Mouse (Mus musculus) gonadal fat pad, adult 2 months (tissue): ENCODE measurements at regions not wholly inside any gene's neighbourhood (a gene's known extent, or its start where the extent isn't known, plus 50 kb on each side); places are given as distances from the start of the nearest gene placed in this dataset.

Experiments
- DNase-seq: peaks from one replicate; pipeline ENCODE4 v3.0.0-alpha.2; 2012; ENCODE audit warnings: low read depth

GRCm38 (mm10) chr14:68447240-68447923, 846.7 kb downstream of the Synb start:
- DNase-seq = no peak

DNA sequence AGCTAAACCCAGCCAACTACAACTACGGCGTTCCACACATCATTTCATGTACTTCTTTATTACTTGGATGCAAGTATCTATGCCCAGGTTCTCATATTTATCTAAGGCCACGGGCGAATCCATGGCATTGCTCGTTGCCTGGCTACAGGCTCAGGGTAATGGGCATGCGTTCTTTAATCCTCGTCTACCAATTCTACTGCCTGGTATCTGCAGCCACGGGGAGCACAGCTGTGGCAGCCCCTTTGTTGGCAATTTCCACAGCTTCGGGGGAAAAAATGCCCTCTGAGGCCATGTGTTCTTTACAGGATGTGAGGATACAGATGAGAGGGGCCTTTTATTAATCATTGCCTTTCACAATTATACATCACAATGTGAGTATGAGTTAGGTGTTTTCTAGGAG, 860.8 kb downstream of the Synb start:
- DNase-seq = no peak

- no peak for DNase-seq
Measured at GRCm38 (mm10) chr14:68432111-68432510, 862.0 kb downstream of the Synb start.

GRCm38 (mm10) chr14:68427235-68427634, 866.9 kb downstream of the Synb start:
- DNase-seq = no peak

- DNase-seq = no peak
Measured at GRCm38 (mm10) chr14:68392440-68392839, 901.7 kb downstream of the Synb start.

GRCm38 (mm10) chr14:68391875-68392274, 902.2 kb downstream of the Synb start:
- no peak for DNase-seq

GRCm38 (mm10) chr14:68381741-68382140, 912.4 kb downstream of the Synb start:
- no peak for DNase-seq

- no peak for DNase-seq
Measured at GRCm38 (mm10) chr14:68367696-68368095, 926.4 kb downstream of the Synb start.

DNA sequence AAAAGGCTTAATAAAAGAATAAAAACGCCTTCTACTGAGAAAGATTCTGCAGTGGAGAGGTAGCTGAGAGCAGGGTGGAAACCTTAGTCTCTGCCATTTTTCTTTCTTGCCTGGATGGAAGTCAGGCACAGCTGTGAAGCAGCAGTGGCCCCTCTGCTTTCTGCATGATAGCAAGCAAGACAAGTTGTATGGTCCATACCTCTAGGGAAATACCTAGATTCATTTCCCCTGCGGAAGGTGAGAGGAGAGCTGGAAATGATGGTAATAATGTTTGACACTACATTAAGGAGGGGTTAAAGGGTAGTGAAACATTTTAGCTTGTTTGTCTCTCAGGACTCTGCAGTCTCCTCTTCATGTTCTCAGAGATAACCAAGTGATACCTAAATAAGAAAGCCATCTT, 930.2 kb downstream of the Synb start:
- no peak for DNase-seq

GRCm38 (mm10) chr14:68361998-68362397, 932.1 kb downstream of the Synb start:
- DNase-seq = no peak

GRCm38 (mm10) chr14:68361481-68361880, 932.6 kb downstream of the Synb start:
- DNase-seq = peak; percentile 6

DNA sequence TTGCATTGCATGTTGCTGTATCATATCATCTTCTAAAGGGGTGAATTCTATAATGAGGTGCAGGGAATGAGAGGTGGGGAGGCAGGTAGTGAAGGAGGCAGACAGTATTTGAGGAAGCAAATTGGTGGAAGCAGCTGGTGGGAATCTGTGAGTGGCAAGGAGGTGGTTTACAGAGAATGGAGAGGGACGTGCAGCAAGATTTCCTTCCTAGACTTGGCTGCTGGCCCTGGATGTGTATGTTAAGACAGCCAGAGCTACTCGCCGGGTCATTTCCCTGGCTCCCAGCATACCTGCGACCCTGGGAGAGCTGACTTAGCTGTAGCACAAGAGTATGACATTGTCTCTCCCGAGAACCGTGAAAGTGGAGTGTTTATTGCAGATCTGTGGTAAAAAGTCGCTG, 937.7 kb downstream of the Synb start:
- no peak for DNase-seq

- DNase-seq = no peak
Measured at GRCm38 (mm10) chr14:68355462-68355905, 938.6 kb downstream of the Synb start.

DNA sequence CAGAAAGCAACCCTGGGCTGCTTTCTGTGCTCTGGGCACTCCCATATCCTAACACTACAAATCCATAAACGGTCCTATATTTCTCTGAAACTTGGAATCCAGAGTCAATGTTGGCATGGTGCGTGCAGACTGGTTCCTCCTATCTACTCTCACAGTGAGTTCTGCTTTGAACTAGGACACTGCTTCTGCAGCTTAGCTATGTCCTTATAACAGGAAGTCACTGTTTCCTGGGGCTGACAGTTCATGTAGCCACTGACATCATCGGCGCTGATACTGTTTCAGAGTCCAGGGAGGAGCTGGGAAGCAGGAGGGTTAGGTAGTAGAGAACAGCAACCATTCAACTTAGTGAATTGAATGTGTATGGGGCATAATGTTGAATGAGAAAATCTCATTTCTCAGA, 948.6 kb downstream of the Synb start:
- no peak for DNase-seq

GRCm38 (mm10) chr14:68344715-68345114, 949.4 kb downstream of the Synb start:
- no peak for DNase-seq

GRCm38 (mm10) chr14:68338440-68338839, 955.7 kb downstream of the Synb start:
- no peak for DNase-seq

DNA sequence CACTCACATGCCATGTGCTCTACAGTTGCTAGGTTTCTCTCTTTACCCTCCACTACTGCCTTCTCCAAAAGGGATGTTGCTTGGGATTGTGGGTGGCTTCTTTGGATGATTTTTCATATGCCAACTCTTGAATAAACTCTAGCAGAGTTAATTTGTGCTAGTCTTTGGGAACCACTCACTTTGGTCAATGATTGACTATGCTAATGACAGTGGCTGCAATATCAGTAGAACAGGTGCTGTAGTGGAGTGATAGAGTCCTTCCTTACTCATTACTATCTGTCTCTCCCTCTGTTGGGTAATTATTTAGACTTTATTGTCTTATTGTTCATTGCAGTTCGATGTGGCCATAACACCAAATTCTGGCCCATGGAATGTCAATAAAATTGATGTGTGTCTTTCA, 969.0 kb downstream of the Synb start:
- no peak for DNase-seq

DNA sequence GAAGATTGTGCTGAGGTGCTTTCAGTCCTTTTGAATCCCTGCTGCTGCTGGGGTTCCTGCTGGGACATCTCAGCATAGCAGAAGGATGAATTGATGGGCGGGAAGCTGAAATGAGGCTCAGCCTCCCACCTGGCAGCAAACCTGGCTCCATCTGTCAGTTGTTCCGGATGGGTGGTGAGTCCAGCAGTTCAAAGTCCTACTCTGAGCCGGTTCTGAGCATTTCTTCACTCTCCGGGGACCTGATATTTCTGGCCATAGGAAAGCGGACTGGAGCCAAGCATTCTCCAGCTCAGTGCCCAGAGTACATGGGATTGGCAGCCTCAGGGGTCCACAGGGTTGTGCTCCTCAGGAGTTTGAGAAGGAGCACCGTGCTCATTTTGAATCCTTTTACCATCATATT, 971.1 kb downstream of the Synb start:
- no peak for DNase-seq

GRCm38 (mm10) chr14:68307973-68308660, 986.0 kb downstream of the Synb start:
- DNase-seq = no peak

GRCm38 (mm10) chr14:68305166-68305565, 988.9 kb downstream of the Synb start:
- DNase-seq = no peak

DNA sequence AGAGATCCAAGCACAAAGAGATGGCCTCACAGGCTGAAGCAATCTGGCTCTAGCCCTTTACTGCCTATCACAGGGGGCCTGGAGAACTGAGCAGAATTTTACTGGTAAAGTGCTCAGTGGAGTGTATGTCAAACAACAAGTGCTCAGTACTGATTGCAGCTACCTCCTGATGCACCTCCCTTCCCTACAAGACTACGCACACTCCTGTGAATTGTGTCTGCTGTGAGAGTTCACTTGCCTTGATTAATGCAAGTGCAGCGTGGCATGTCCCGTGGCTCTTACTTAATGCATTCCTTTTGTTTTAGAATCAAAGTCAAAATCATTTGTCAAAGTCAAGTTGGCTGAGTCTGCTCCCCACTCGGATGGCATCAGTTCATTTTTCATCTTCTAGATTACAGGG, 992.4 kb downstream of the Synb start:
- no peak for DNase-seq

- DNase-seq = no peak
Measured at GRCm38 (mm10) chr14:68285546-68285945, 1008.6 kb downstream of the Synb start.

GRCm38 (mm10) chr14:68261436-68261835, 1032.7 kb downstream of the Synb start:
- no peak for DNase-seq

- DNase-seq = no peak
Measured at GRCm38 (mm10) chr14:68246966-68247365, 1047.1 kb downstream of the Synb start.
